Mouse (Mus musculus): ENCODE data around the gene Ptpru. TPM values are rescaled to one million over a fixed set of nuclear protein-coding genes. Genes with fewer than 3 reads are reported as not detected.

Gene Ptpru
- polyA plus RNA-seq, 1 experiment: 12.1 TPM

- Histone ChIP-seq H3K9me3 (replicated peaks; ENCODE audit: control insufficient read depth, insufficient read depth, low read length, poor library complexity, severe bottlenecking) (no peaks in the 10 kb centered on the region), H3K9ac (ENCODE audit: low read depth, poor library complexity, severe bottlenecking) (no peak overlapping the region), H3K27me3 (ENCODE audit: control insufficient read depth, insufficient read depth, low read length, poor library complexity, severe bottlenecking) (no peaks in the 10 kb centered on the region), H3K4me1 (ENCODE audit: control insufficient read depth, insufficient read depth, low read length) (no peaks in the 10 kb centered on the region), H3K36me3 (ENCODE audit: control insufficient read depth, insufficient read depth, low read length, poor library complexity, severe bottlenecking) (no peaks in the 10 kb centered on the region), H3K27ac (ENCODE audit: insufficient read depth, low read length) (no peak overlapping the region), H3K4me3 (ENCODE audit: low read depth, low read length) (no peak overlapping the region)
- TF ChIP-seq POLR2A (IDR thresholded peaks at IDR 0.05; ENCODE audit: insufficient read depth, low read length): no peak
- no peak for TF ChIP-seq EP300 (IDR thresholded peaks at IDR 0.05; ENCODE audit: insufficient read depth, low read depth, low read length)
- TF ChIP-seq CTCF (IDR thresholded peaks at IDR 0.05; ENCODE audit: low read depth, low read length): no peak
Measured at GRCm38 (mm10) chr4:131861341-131861739, 23.3 kb upstream of the Ptpru start.

GRCm38 (mm10) chr4:131860492-131861340 lies 22.6 kb upstream of the Ptpru start:
- no peak overlapping the region for H3K4me3 ChIP-seq (ENCODE audit: low read depth, low read length)
- H3K36me3 ChIP-seq (ENCODE audit: control insufficient read depth, insufficient read depth, low read length, poor library complexity, severe bottlenecking): no peaks in the 10 kb centered on the region
- H3K9ac ChIP-seq (ENCODE audit: low read depth, poor library complexity, severe bottlenecking): no peak overlapping the region
- H3K9me3 ChIP-seq (replicated peaks; ENCODE audit: control insufficient read depth, insufficient read depth, low read length, poor library complexity, severe bottlenecking): no peaks in the 10 kb centered on the region
- H3K4me1 ChIP-seq (ENCODE audit: control insufficient read depth, insufficient read depth, low read length): no peaks in the 10 kb centered on the region
- no peaks in the 10 kb centered on the region for H3K27me3 ChIP-seq (ENCODE audit: control insufficient read depth, insufficient read depth, low read length, poor library complexity, severe bottlenecking)
- TF ChIP-seq CTCF (IDR thresholded peaks at IDR 0.05; ENCODE audit: low read depth, low read length): peak; percentile 96
- no peak for TF ChIP-seq EP300 (IDR thresholded peaks at IDR 0.05; ENCODE audit: insufficient read depth, low read depth, low read length)
- H3K27ac ChIP-seq (ENCODE audit: insufficient read depth, low read length): no peak overlapping the region

GRCm38 (mm10) chr4:131854950-131855349 lies 16.9 kb upstream of the Ptpru start:
- Histone ChIP-seq H3K4me1 (ENCODE audit: control insufficient read depth, insufficient read depth, low read length) (no peaks in the 10 kb centered on the region), H3K4me3 (ENCODE audit: low read depth, low read length) (no peak overlapping the region)
- no peak for TF ChIP-seq EP300 (IDR thresholded peaks at IDR 0.05; ENCODE audit: insufficient read depth, low read depth, low read length)
- TF ChIP-seq CTCF (IDR thresholded peaks at IDR 0.05; ENCODE audit: low read depth, low read length): no peak
- no peak for TF ChIP-seq POLR2A (IDR thresholded peaks at IDR 0.05; ENCODE audit: insufficient read depth, low read length)

GRCm38 (mm10) chr4:131849986-131850638 lies 12.0 kb upstream of the Ptpru start:
- no peak overlapping the region for H3K27ac ChIP-seq (ENCODE audit: insufficient read depth, low read length)
- 0 out of 2 replicates have a peak, but pooled peaks cover 2% of the 10 kb centered on the region for H3K36me3 ChIP-seq (ENCODE audit: control insufficient read depth, insufficient read depth, low read length, poor library complexity, severe bottlenecking)
- TF ChIP-seq POLR2A (IDR thresholded peaks at IDR 0.05; ENCODE audit: insufficient read depth, low read length) (no peak), CTCF (IDR thresholded peaks at IDR 0.05; ENCODE audit: low read depth, low read length) (no peak), EP300 (IDR thresholded peaks at IDR 0.05; ENCODE audit: insufficient read depth, low read depth, low read length) (no peak)
- no peaks in the 10 kb centered on the region for H3K27me3 ChIP-seq (ENCODE audit: control insufficient read depth, insufficient read depth, low read length, poor library complexity, severe bottlenecking)
- H3K4me1 ChIP-seq (ENCODE audit: control insufficient read depth, insufficient read depth, low read length): no peaks in the 10 kb centered on the region
- H3K9ac ChIP-seq (ENCODE audit: low read depth, poor library complexity, severe bottlenecking): no peak overlapping the region
- no peak overlapping the region for H3K4me3 ChIP-seq (ENCODE audit: low read depth, low read length)
- H3K9me3 ChIP-seq (replicated peaks; ENCODE audit: control insufficient read depth, insufficient read depth, low read length, poor library complexity, severe bottlenecking): no peaks in the 10 kb centered on the region

More at GRCm38 (mm10) chr4:131854950-131855349, 16.9 kb upstream of the Ptpru start:
- H3K27ac ChIP-seq (ENCODE audit: insufficient read depth, low read length): no peak overlapping the region
- no peaks in the 10 kb centered on the region for H3K27me3 ChIP-seq (ENCODE audit: control insufficient read depth, insufficient read depth, low read length, poor library complexity, severe bottlenecking)
- no peaks in the 10 kb centered on the region for H3K36me3 ChIP-seq (ENCODE audit: control insufficient read depth, insufficient read depth, low read length, poor library complexity, severe bottlenecking)
- H3K9me3 ChIP-seq (replicated peaks; ENCODE audit: control insufficient read depth, insufficient read depth, low read length, poor library complexity, severe bottlenecking): no peaks in the 10 kb centered on the region
- no peak overlapping the region for H3K9ac ChIP-seq (ENCODE audit: low read depth, poor library complexity, severe bottlenecking)

GRCm38 (mm10) chr4:131848082-131848481 lies 10.0 kb upstream of the Ptpru start:
- Histone ChIP-seq H3K27me3 (ENCODE audit: control insufficient read depth, insufficient read depth, low read length, poor library complexity, severe bottlenecking) (no peaks in the 10 kb centered on the region), H3K36me3 (ENCODE audit: control insufficient read depth, insufficient read depth, low read length, poor library complexity, severe bottlenecking) (0 out of 2 replicates have a peak, but pooled peaks cover 2% of the 10 kb centered on the region), H3K4me3 (ENCODE audit: low read depth, low read length) (no peak overlapping the region), H3K9ac (ENCODE audit: low read depth, poor library complexity, severe bottlenecking) (no peak overlapping the region), H3K27ac (ENCODE audit: insufficient read depth, low read length) (no peak overlapping the region), H3K4me1 (ENCODE audit: control insufficient read depth, insufficient read depth, low read length) (no peaks in the 10 kb centered on the region), H3K9me3 (replicated peaks; ENCODE audit: control insufficient read depth, insufficient read depth, low read length, poor library complexity, severe bottlenecking) (no peaks in the 10 kb centered on the region)
- TF ChIP-seq CTCF (IDR thresholded peaks at IDR 0.05; ENCODE audit: low read depth, low read length) (no peak), EP300 (IDR thresholded peaks at IDR 0.05; ENCODE audit: insufficient read depth, low read depth, low read length) (no peak), POLR2A (IDR thresholded peaks at IDR 0.05; ENCODE audit: insufficient read depth, low read length) (no peak)
